Mouse (Mus musculus): ENCODE results near the gene Exd2. TPM values are rescaled to one million over a fixed set of nuclear protein-coding genes. Genes with fewer than 3 reads are reported as not detected.
"Not testable (repeated sequence)": the region's sequence is repeated elsewhere in the genome, so short reads cannot be mapped to it uniquely, and the experiment has no call there.

Gene Exd2
- polyA plus RNA-seq, 1 experiment from 2014 or later = 21.2 TPM

DNA sequence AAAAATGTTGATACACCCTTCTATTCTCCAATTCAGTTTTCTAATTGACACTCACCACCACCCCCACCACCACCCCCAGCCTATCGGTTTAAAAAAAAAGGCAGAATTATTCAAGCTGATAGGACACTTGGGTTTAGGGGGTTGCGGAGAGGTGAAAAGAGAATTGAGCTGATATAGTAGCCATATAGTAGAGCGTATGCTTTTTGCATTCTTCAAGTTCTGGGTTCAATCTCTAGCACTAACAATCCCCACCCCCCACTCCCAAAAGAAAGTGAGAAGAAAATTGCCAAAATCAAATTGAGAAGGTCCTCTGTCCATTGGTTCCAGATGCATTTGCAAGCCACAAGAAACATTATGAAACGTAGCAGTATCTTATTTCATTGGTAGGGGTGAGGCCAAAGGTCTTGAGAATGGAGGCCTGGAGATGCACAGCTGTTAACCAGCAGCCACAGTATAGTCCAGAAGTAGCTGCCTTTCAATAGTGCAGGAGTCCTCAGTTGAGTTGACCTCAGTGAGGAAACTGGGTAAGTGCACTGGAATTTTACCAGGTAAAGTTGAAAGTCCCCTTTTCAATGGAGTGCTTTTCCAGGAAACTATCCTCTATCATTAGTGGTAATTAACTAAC, 25.7 kb upstream of the Exd2 start:
- H3K9me3 ChIP-seq (replicated peaks; ENCODE audit: control insufficient read depth, low read length) = no peaks in the 10 kb centered on the region
- 37% methylated on average over 4 of the region's 4 CpGs for WGBS (ENCODE audit: insufficient replicate concordance)
- peak overlapping the region; percentile 96 for H3K27ac ChIP-seq (ENCODE audit: low read depth, low read length)
- H3K4me1 ChIP-seq (ENCODE audit: control insufficient read depth, insufficient read depth, low read length) = peaks cover 9% of the 10 kb centered on the region
- peak overlapping the region; percentile 95 for H3K9ac ChIP-seq (ENCODE audit: low read depth, low read length)
- H3K27me3 ChIP-seq (ENCODE audit: control insufficient read depth, insufficient read depth, low read length) = no peaks in the 10 kb centered on the region
- no peaks in the 10 kb centered on the region for H3K36me3 ChIP-seq (ENCODE audit: control insufficient read depth, insufficient read depth, low read length)
- ATAC-seq (replicated peaks; ENCODE audit: insufficient number of reproducible peaks, low FRiP score, low TSS enrichment) = no peak
- H3K4me2 ChIP-seq = peak overlapping the region; percentile 67
- peak overlapping the region; percentile 75 for H3K4me3 ChIP-seq (ENCODE audit: low read depth, low read length)

DNA sequence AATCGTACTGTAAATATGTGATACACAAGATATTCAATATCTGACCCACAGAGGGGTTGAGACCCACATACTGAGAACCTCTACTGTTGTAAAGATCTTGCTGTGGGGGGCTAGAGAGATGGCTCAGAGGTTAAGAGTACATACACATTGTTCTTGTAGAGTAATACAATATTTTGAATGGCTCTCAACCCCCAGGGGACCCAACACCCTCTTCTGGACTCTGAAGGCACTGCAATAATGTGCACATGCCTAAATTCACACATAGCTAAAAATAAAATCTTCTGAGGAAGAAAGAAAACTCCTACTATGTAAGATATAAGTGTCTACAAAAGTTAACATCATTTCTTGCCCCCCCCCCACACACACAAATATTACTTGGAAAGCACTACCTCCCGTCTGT, 21.9 kb upstream of the Exd2 start:
- Histone ChIP-seq H3K9me3 (replicated peaks; ENCODE audit: control insufficient read depth, low read length) (no peaks in the 10 kb centered on the region), H3K27ac (ENCODE audit: low read depth, low read length) (no peak overlapping the region), H3K4me3 (ENCODE audit: low read depth, low read length) (no peak overlapping the region), H3K4me1 (ENCODE audit: control insufficient read depth, insufficient read depth, low read length) (no peaks in the 10 kb centered on the region), H3K27me3 (ENCODE audit: control insufficient read depth, insufficient read depth, low read length) (no peaks in the 10 kb centered on the region), H3K4me2 (no peak overlapping the region), H3K36me3 (ENCODE audit: control insufficient read depth, insufficient read depth, low read length) (no peaks in the 10 kb centered on the region), H3K9ac (ENCODE audit: low read depth, low read length) (no peak overlapping the region)
- WGBS (ENCODE audit: insufficient replicate concordance) = 73% methylated on average over 2 of the region's 2 CpGs
- no peak for ATAC-seq (replicated peaks; ENCODE audit: insufficient number of reproducible peaks, low FRiP score, low TSS enrichment)

DNA sequence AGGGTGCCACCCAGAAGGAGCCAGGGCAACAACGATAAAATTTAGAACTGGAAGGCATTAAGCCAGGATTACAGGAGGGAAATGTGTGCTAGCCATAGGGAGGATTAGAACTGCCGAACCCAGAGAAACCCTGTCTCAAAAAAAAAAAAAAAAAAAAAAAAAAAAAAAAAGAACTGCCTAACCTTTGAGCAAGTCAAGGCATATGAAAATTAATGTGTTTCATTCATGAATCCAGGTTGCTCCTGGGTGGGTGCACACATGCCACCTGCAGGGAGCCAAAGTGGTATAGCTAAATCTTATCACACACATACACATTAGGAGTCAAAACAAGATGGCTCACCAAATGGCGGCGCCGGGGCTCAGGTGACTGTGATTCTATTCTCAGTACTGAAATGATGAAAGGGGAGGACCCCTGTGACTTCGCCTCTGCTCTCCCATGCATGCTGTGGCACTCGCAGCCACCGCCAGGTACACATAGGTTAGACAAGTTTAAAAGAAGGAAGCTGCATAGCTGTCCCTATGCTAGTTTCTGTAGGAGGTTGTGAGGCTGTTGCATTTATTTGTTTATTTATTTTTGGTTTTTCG, 18.3 kb upstream of the Exd2 start:
- Histone ChIP-seq H3K4me1 (ENCODE audit: control insufficient read depth, insufficient read depth, low read length) (no peaks in the 10 kb centered on the region), H3K27ac (ENCODE audit: low read depth, low read length) (no peak overlapping the region), H3K4me2 (no peak overlapping the region), H3K27me3 (ENCODE audit: control insufficient read depth, insufficient read depth, low read length) (no peaks in the 10 kb centered on the region), H3K36me3 (ENCODE audit: control insufficient read depth, insufficient read depth, low read length) (no peaks in the 10 kb centered on the region), H3K9me3 (replicated peaks; ENCODE audit: control insufficient read depth, low read length) (no peaks in the 10 kb centered on the region), H3K9ac (ENCODE audit: low read depth, low read length) (no peak overlapping the region), H3K4me3 (ENCODE audit: low read depth, low read length) (no peak overlapping the region)
- no peak for ATAC-seq (replicated peaks; ENCODE audit: insufficient number of reproducible peaks, low FRiP score, low TSS enrichment)
- WGBS (ENCODE audit: insufficient replicate concordance) = 74% methylated on average over 9 of the region's 9 CpGs

DNA sequence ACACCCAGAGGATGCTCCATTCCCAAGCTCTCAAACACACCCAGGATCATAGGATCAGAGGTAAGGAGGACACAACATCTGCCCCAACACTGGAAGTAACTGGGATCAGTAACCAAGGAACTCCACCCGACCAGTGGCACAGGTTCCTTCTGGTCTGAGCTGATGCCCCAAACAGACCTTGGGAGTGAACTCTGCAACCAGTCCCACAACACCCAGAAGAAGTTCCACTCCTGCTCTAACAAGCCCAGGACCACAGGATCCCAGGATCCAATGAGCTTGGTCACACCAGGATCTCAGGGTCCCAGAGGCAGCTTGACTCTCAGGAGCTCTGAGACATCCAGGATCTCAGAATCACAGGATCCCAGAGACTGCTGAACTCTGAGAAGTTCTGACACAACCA, 9.4 kb upstream of the Exd2 start:
- 73% methylated on average over 1 of the region's 1 CpGs for WGBS (ENCODE audit: insufficient replicate concordance)
- Histone ChIP-seq H3K4me1 (ENCODE audit: control insufficient read depth, insufficient read depth, low read length) (no peaks in the 10 kb centered on the region), H3K4me3 (ENCODE audit: low read depth, low read length) (no peak overlapping the region), H3K9ac (ENCODE audit: low read depth, low read length) (no peak overlapping the region), H3K36me3 (ENCODE audit: control insufficient read depth, insufficient read depth, low read length) (no peaks in the 10 kb centered on the region), H3K4me2 (no peak overlapping the region), H3K9me3 (replicated peaks; ENCODE audit: control insufficient read depth, low read length) (no peaks in the 10 kb centered on the region), H3K27me3 (ENCODE audit: control insufficient read depth, insufficient read depth, low read length) (no peaks in the 10 kb centered on the region), H3K27ac (ENCODE audit: low read depth, low read length) (no peak overlapping the region)
- no peak for ATAC-seq (replicated peaks; ENCODE audit: insufficient number of reproducible peaks, low FRiP score, low TSS enrichment)

DNA sequence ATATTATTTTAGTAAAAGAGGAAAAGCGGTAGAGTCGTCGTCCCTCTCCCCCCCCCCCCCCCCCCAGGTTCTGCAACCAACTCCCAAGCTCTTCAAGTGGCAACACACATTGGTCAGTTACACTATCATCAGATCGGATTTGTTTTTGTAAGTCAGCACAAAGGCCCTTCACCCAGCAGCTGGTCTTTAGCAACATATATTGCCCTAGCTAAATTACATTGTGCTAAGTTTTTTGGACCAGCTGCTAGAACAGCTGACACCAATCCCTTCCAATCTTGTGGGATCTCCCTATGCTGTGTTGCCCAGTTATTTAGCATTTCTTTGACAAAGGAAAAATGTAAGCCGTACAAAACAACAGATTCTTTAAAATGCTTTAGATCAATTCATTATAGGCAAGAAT, 4.9 kb upstream of the Exd2 start:
- Histone ChIP-seq H3K4me2 (no peak overlapping the region), H3K4me3 (ENCODE audit: low read depth, low read length) (no peak overlapping the region), H3K9me3 (replicated peaks; ENCODE audit: control insufficient read depth, low read length) (no peaks in the 10 kb centered on the region), H3K9ac (ENCODE audit: low read depth, low read length) (no peak overlapping the region), H3K27ac (ENCODE audit: low read depth, low read length) (no peak overlapping the region), H3K36me3 (ENCODE audit: control insufficient read depth, insufficient read depth, low read length) (no peaks in the 10 kb centered on the region), H3K27me3 (ENCODE audit: control insufficient read depth, insufficient read depth, low read length) (no peaks in the 10 kb centered on the region), H3K4me1 (ENCODE audit: control insufficient read depth, insufficient read depth, low read length) (no peaks in the 10 kb centered on the region)
- no peak for ATAC-seq (replicated peaks; ENCODE audit: insufficient number of reproducible peaks, low FRiP score, low TSS enrichment)
- WGBS (ENCODE audit: insufficient replicate concordance) = 73% methylated on average over 5 of the region's 5 CpGs

DNA sequence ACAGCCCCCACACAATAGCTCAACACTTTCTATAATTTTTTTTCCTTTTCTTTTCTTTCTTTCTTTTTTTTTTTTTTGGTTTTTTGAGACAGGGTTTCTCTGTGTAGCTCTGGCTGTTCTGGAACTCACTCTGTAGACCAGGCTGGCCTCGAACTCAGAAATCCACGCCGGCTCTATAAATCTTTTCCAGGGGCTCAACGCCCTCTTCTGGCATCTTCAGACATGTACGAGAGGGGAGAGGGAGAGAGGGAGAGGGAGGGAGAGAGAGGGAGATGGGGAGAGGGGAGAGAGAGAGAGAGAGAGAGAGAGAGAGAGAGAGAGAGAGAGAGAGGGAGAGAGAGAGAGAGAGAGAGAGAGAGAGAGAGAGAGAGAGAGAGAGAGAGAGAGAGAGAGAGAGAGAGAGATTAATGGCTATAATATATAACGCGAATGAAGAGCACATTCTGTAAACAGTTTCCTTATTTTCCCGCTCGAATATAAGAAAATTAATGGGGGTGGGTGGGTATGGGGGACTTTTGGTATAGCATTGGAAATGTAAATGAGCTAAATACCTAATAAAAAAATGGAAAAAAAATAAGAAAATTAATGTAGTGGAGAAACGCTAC, 501 bp upstream of the Exd2 start:
- WGBS (ENCODE audit: insufficient replicate concordance) = 9% methylated on average over 10 of the region's 10 CpGs
- H3K9ac ChIP-seq (ENCODE audit: low read depth, low read length) = peak overlapping the region; percentile 88; the same call in 1 of the 2 replicates

DNA sequence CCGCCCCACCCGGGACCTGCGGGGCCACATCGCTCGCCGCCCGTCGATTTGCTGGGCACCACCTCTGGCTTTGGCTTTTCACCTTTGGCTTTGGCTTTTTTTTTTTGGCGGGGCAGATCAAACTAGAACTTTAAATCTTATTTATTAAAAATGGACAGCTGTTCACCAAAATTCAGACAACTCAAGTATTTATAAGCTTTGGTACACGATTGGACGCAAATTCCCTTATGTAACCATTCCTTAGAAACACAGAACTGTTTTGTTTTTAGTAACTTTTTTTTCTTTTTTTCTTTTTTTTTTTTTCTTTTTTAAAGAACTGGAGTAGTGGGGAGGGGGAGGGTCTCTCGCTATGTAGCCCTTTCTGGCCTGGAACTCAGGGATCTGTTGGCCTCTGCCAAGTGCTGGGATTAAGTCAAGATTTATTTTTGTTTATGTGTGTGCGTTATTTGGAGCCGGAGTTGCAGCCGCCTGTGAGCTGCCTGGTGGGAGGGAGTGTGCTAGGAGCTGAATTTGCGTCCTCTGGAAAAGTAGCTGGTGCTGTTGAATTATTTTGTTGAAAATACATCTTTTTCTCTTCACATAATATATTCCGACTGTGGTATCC, 873 bp downstream of the Exd2 start:
- Histone ChIP-seq H3K36me3 (ENCODE audit: control insufficient read depth, insufficient read depth, low read length) (no peaks in the 10 kb centered on the region), H3K9me3 (replicated peaks; ENCODE audit: control insufficient read depth, low read length) (no peaks in the 10 kb centered on the region), H3K27me3 (ENCODE audit: control insufficient read depth, insufficient read depth, low read length) (no peaks in the 10 kb centered on the region), H3K4me3 (ENCODE audit: low read depth, low read length) (peak overlapping the region; percentile 79), H3K27ac (ENCODE audit: low read depth, low read length) (peak overlapping the region; percentile 67), H3K4me2 (peak overlapping the region; percentile 71), H3K9ac (ENCODE audit: low read depth, low read length) (peak overlapping the region; percentile 88), H3K4me1 (ENCODE audit: control insufficient read depth, insufficient read depth, low read length) (no peaks in the 10 kb centered on the region)
- 11% methylated on average over 17 of the region's 17 CpGs for WGBS (ENCODE audit: insufficient replicate concordance)
- ATAC-seq (replicated peaks; ENCODE audit: insufficient number of reproducible peaks, low FRiP score, low TSS enrichment) = no peak

More for the DNA sequence above, 501 bp upstream of the Exd2 start:
- not testable (repeated sequence) for H3K4me1 ChIP-seq (ENCODE audit: control insufficient read depth, insufficient read depth, low read length); H3K27ac ChIP-seq (ENCODE audit: low read depth, low read length); H3K27me3 ChIP-seq (ENCODE audit: control insufficient read depth, insufficient read depth, low read length); ATAC-seq (replicated peaks; ENCODE audit: insufficient number of reproducible peaks, low FRiP score, low TSS enrichment); H3K9me3 ChIP-seq (replicated peaks; ENCODE audit: control insufficient read depth, low read length); H3K36me3 ChIP-seq (ENCODE audit: control insufficient read depth, insufficient read depth, low read length)
- H3K4me3 ChIP-seq (ENCODE audit: low read depth, low read length) = peak overlapping the region; percentile 79
- peak overlapping the region; percentile 71 for H3K4me2 ChIP-seq

DNA sequence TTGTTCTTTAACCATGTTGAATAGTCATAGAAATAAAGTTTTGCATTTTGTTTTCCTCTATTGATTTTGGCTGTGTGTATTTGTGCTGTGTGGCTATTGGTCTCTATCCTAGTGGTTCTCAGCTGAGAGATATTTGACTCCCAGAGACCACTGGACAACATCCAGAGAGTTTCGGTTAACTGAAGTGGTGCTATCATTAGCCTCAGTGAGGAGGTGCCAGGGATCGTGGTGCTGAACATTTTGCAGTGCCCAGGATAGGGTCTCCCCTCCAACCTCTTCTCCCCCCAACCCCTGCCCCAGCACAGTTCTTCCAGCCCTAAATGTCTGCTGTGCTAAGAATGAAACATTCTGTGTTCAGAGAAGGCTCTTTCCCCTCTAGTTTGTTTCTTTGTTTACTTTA, 7.3 kb downstream of the Exd2 start:
- no peak overlapping the region for H3K4me3 ChIP-seq (ENCODE audit: low read depth, low read length)
- no peak for ATAC-seq (replicated peaks; ENCODE audit: insufficient number of reproducible peaks, low FRiP score, low TSS enrichment)
- no peaks in the 10 kb centered on the region for H3K36me3 ChIP-seq (ENCODE audit: control insufficient read depth, insufficient read depth, low read length)
- WGBS (ENCODE audit: insufficient replicate concordance) = 55% methylated on average over 2 of the region's 2 CpGs
- H3K9me3 ChIP-seq (replicated peaks; ENCODE audit: control insufficient read depth, low read length) = no peaks in the 10 kb centered on the region
- no peak overlapping the region for H3K27ac ChIP-seq (ENCODE audit: low read depth, low read length)
- no peak overlapping the region for H3K4me2 ChIP-seq
- H3K4me1 ChIP-seq (ENCODE audit: control insufficient read depth, insufficient read depth, low read length) = no peaks in the 10 kb centered on the region
- H3K27me3 ChIP-seq (ENCODE audit: control insufficient read depth, insufficient read depth, low read length) = no peaks in the 10 kb centered on the region
- no peak overlapping the region for H3K9ac ChIP-seq (ENCODE audit: low read depth, low read length)
